Mouse (Mus musculus): ENCODE data around the gene Rdh16f1. TPM values are rescaled to one million over a fixed set of nuclear protein-coding genes. Genes with fewer than 3 reads are reported as not detected.
A peak's percentile ranks its signal among the peaks of the same experiment; 100 is the strongest.
"Not testable (repeated sequence)": the region's sequence is repeated elsewhere in the genome, so short reads cannot be mapped to it uniquely, and the experiment has no call there.

The Rdh16f1 gene
- polyA plus RNA-seq, 1 experiment from 2014 or later, result 0.72 TPM

- not testable (repeated sequence) for H3K36me3 ChIP-seq (ENCODE audit: insufficient read depth, low read length); ATAC-seq (ENCODE audit: low FRiP score, low TSS enrichment); H3K4me3 ChIP-seq (ENCODE audit: low read length); H3K4me2 ChIP-seq (replicated peaks; ENCODE audit: low read depth, low read length); H3K4me1 ChIP-seq (ENCODE audit: insufficient read depth, low read length); H3K9me3 ChIP-seq (ENCODE audit: low read length); H3K9ac ChIP-seq (replicated peaks; ENCODE audit: low read length); H3K27ac ChIP-seq (ENCODE audit: low read length); H3K27me3 ChIP-seq (ENCODE audit: insufficient read depth, low read length)
- 70% methylated on average over 4 of the region's 4 CpGs for WGBS
Observed at GRCm38 (mm10) chr10:127817268-127817910, 57.8 kb downstream of the Rdh16f1 start.

GRCm38 (mm10) chr10:127821806-127822205, 62.2 kb downstream of the Rdh16f1 start:
- not testable (repeated sequence) for ATAC-seq (ENCODE audit: low FRiP score, low TSS enrichment); H3K27me3 ChIP-seq (ENCODE audit: insufficient read depth, low read length); H3K4me3 ChIP-seq (ENCODE audit: low read length); H3K9me3 ChIP-seq (ENCODE audit: low read length); H3K4me2 ChIP-seq (replicated peaks; ENCODE audit: low read depth, low read length); H3K36me3 ChIP-seq (ENCODE audit: insufficient read depth, low read length); H3K4me1 ChIP-seq (ENCODE audit: insufficient read depth, low read length); H3K27ac ChIP-seq (ENCODE audit: low read length); H3K9ac ChIP-seq (replicated peaks; ENCODE audit: low read length)
- WGBS, result 90% methylated on average over 2 of the region's 2 CpGs

DNA sequence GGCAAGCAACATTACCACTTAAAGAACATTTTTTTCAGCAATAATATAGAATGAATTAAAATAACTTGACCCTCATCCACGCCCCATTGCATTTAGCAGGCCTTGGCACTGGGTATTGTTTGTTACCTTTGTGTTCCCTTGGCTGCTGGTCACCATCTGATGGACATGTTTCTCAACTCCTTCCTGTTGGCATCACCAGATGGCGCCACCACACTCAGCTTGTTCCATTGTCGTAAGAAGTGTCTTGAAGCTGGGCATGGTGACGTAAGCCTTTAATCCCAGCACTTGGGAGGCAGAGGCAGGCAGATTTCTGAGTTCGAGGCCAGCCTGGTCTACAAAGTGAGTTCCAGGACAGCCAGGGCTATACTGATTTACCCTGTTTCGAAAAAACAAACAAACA, 65.8 kb downstream of the Rdh16f1 start:
- Histone ChIP-seq H3K4me3 (ENCODE audit: low read length) (no peak overlapping the region), H3K9me3 (ENCODE audit: low read length) (peaks cover 4% of the 10 kb centered on the region), H3K4me1 (ENCODE audit: insufficient read depth, low read length) (no peaks in the 10 kb centered on the region), H3K27me3 (ENCODE audit: insufficient read depth, low read length) (no peaks in the 10 kb centered on the region), H3K36me3 (ENCODE audit: insufficient read depth, low read length) (no peaks in the 10 kb centered on the region), H3K4me2 (replicated peaks; ENCODE audit: low read depth, low read length) (no peak overlapping the region), H3K9ac (replicated peaks; ENCODE audit: low read length) (no peak overlapping the region), H3K27ac (ENCODE audit: low read length) (no peak overlapping the region)
- ATAC-seq (ENCODE audit: low FRiP score, low TSS enrichment), result no peak
- 80% methylated on average over 6 of the region's 6 CpGs for WGBS

DNA sequence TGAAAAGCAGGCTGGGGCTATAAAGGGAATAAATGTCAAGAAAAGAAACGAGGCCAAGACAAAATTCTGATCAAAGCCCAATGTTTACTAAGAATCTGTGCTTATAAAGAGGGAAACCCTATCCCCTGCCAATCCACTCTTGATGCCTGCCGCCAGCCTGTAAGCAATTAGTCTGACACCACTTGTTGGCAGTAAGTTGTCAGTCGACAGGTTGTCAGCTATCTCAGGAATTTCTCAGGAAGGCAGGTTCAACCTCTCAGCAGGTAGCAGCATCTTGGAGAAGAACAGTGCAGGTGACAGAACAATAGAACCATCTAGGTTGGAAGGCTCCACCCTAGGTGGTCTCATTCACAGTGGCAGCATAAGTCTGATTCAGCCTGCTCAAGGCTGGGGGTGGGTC, 69.5 kb downstream of the Rdh16f1 start:
- no peak overlapping the region for H3K4me2 ChIP-seq (replicated peaks; ENCODE audit: low read depth, low read length)
- H3K9me3 ChIP-seq (ENCODE audit: low read length), result no peaks in the 10 kb centered on the region; the same call in 1 of the 2 replicates
- 76% methylated on average over 3 of the region's 3 CpGs for WGBS
- no peaks in the 10 kb centered on the region for H3K4me1 ChIP-seq (ENCODE audit: insufficient read depth, low read length)
- no peak overlapping the region for H3K27ac ChIP-seq (ENCODE audit: low read length)
- no peaks in the 10 kb centered on the region for H3K36me3 ChIP-seq (ENCODE audit: insufficient read depth, low read length)
- no peaks in the 10 kb centered on the region for H3K27me3 ChIP-seq (ENCODE audit: insufficient read depth, low read length)
- ATAC-seq (ENCODE audit: low FRiP score, low TSS enrichment), result no peak
- H3K9ac ChIP-seq (replicated peaks; ENCODE audit: low read length), result no peak overlapping the region
- no peak overlapping the region for H3K4me3 ChIP-seq (ENCODE audit: low read length)

DNA sequence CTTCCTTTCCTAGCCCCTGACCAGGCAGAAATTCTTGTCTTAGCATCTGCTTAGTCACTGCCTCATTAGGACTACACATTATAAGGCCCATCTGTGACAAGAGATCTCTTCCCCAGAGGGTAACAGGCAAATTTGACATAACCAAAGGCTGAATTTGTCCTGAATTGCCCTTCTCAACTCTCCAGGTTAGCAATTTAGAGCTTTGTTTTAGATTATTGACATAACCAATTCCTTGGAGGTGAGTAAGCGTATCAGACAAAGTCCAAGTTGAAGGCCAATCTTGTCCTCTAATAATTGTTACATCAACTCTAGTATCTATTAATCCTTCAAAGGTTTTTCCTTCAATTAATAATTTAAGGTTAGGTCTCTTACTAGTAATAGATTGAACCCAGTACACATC, 74.6 kb downstream of the Rdh16f1 start:
- H3K27me3 ChIP-seq (ENCODE audit: insufficient read depth, low read length), result not testable (repeated sequence)
- WGBS, result 92% methylated on average over 1 of the region's 1 CpGs

GRCm38 (mm10) chr10:127835292-127835691, 75.7 kb downstream of the Rdh16f1 start:
- Histone ChIP-seq H3K9ac (replicated peaks; ENCODE audit: low read length) (no peak overlapping the region), H3K27ac (ENCODE audit: low read length) (peak overlapping the region; percentile 84), H3K36me3 (ENCODE audit: insufficient read depth, low read length) (no peaks in the 10 kb centered on the region), H3K9me3 (ENCODE audit: low read length) (peaks cover 6% of the 10 kb centered on the region; the same call in 1 of the 2 replicates), H3K4me3 (ENCODE audit: low read length) (no peak overlapping the region), H3K4me1 (ENCODE audit: insufficient read depth, low read length) (peaks cover 3% of the 10 kb centered on the region), H3K4me2 (replicated peaks; ENCODE audit: low read depth, low read length) (no peak overlapping the region), H3K27me3 (ENCODE audit: insufficient read depth, low read length) (no peaks in the 10 kb centered on the region)
- 58% methylated on average over 5 of the region's 5 CpGs for WGBS
- peak; percentile 59; the same call in 1 of the 2 replicates for ATAC-seq (ENCODE audit: low FRiP score, low TSS enrichment)

More for the DNA sequence above, 74.6 kb downstream of the Rdh16f1 start:
- H3K9me3 ChIP-seq (ENCODE audit: low read length); H3K4me2 ChIP-seq (replicated peaks; ENCODE audit: low read depth, low read length); H3K4me1 ChIP-seq (ENCODE audit: insufficient read depth, low read length); H3K36me3 ChIP-seq (ENCODE audit: insufficient read depth, low read length); H3K9ac ChIP-seq (replicated peaks; ENCODE audit: low read length); ATAC-seq (ENCODE audit: low FRiP score, low TSS enrichment); H3K27ac ChIP-seq (ENCODE audit: low read length); H3K4me3 ChIP-seq (ENCODE audit: low read length): not testable (repeated sequence)

- WGBS, result 88% methylated on average over 5 of the region's 5 CpGs
- H3K27me3 ChIP-seq (ENCODE audit: insufficient read depth, low read length); H3K27ac ChIP-seq (ENCODE audit: low read length); H3K9ac ChIP-seq (replicated peaks; ENCODE audit: low read length); ATAC-seq (ENCODE audit: low FRiP score, low TSS enrichment); H3K4me1 ChIP-seq (ENCODE audit: insufficient read depth, low read length); H3K36me3 ChIP-seq (ENCODE audit: insufficient read depth, low read length); H3K9me3 ChIP-seq (ENCODE audit: low read length); H3K4me3 ChIP-seq (ENCODE audit: low read length); H3K4me2 ChIP-seq (replicated peaks; ENCODE audit: low read depth, low read length): not testable (repeated sequence)
Observed at GRCm38 (mm10) chr10:127837793-127838192, 78.2 kb downstream of the Rdh16f1 start.

DNA sequence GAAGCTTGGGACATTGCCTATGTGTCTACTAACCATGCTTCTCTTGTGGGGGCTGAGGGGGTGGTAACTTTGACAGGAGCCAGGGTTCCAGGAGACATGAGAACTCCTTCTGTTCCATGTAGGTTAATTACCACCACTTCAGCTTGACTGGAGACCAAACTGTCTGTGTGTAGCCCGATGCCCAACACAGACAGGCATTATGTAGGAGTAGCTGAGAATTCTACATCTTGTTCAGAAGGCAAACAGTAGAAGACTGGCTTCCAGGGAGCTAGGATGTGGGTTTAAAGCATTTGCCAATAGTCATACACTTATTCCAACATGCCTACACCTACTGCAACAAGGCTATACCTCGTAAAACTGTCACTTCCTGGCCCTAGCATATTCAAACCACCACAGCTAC, 79.0 kb downstream of the Rdh16f1 start:
- Histone ChIP-seq H3K27me3 (ENCODE audit: insufficient read depth, low read length) (no peaks in the 10 kb centered on the region), H3K4me2 (replicated peaks; ENCODE audit: low read depth, low read length) (no peak overlapping the region), H3K27ac (ENCODE audit: low read length) (no peak overlapping the region), H3K9me3 (ENCODE audit: low read length) (peaks cover 6% of the 10 kb centered on the region; the same call in 1 of the 2 replicates), H3K4me3 (ENCODE audit: low read length) (no peak overlapping the region), H3K9ac (replicated peaks; ENCODE audit: low read length) (no peak overlapping the region), H3K4me1 (ENCODE audit: insufficient read depth, low read length) (peaks cover 3% of the 10 kb centered on the region), H3K36me3 (ENCODE audit: insufficient read depth, low read length) (no peaks in the 10 kb centered on the region)
- WGBS, result 86% methylated on average over 2 of the region's 2 CpGs
- ATAC-seq (ENCODE audit: low FRiP score, low TSS enrichment), result no peak

GRCm38 (mm10) chr10:127840776-127841175, 81.2 kb downstream of the Rdh16f1 start:
- no peaks in the 10 kb centered on the region for H3K4me1 ChIP-seq (ENCODE audit: insufficient read depth, low read length)
- H3K4me3 ChIP-seq (ENCODE audit: low read length), result no peak overlapping the region
- WGBS, result 76% methylated on average over 2 of the region's 2 CpGs
- no peak overlapping the region for H3K9ac ChIP-seq (replicated peaks; ENCODE audit: low read length)
- H3K9me3 ChIP-seq (ENCODE audit: low read length), result peaks cover 6% of the 10 kb centered on the region; the same call in 1 of the 2 replicates
- H3K27me3 ChIP-seq (ENCODE audit: insufficient read depth, low read length), result no peaks in the 10 kb centered on the region
- H3K36me3 ChIP-seq (ENCODE audit: insufficient read depth, low read length), result no peaks in the 10 kb centered on the region
- ATAC-seq (ENCODE audit: low FRiP score, low TSS enrichment), result no peak
- no peak overlapping the region for H3K4me2 ChIP-seq (replicated peaks; ENCODE audit: low read depth, low read length)
- H3K27ac ChIP-seq (ENCODE audit: low read length), result no peak overlapping the region

Measured in kidney, embryonic 16.5 days (tissue).